Mouse (Mus musculus): Measurements from ENCODE around the gene Glrb. TPM values are rescaled to one million over a fixed set of nuclear protein-coding genes. Genes with fewer than 3 reads are reported as not detected.
A peak's percentile ranks its signal among the peaks of the same experiment; 100 is the strongest.

Glrb gene
- polyA plus RNA-seq, 1 experiment from 2014 or later = 14.7 TPM

DNA sequence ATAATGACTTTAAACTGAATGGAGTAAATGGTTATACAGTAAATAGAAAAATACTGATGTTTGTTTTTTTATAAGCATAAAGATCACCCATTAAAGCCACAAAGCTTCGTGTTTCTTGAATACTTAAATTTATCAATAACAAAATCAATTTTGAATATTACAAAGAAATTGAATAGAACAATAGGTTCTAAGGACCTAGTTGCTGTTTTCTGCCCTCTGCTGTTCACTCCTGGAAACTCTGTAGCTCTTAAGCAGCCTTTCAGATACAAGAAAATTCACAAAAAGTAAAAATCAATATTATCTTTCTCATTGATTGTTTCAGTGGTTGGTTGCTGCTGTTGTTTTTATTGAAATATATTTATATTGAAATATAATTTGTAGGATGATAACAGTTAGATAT is 108.1 kb downstream of the Glrb start:
- no peak overlapping the region for H3K4me3 ChIP-seq (ENCODE audit: low read depth, low read length)
- no peaks in the 10 kb centered on the region for H3K36me3 ChIP-seq (ENCODE audit: control insufficient read depth, insufficient read depth, low read length)
- peak; percentile 48 for DNase-seq (ENCODE audit: low spot score)
- ATAC-seq (ENCODE audit: low FRiP score) = no peak
- H3K27ac ChIP-seq (ENCODE audit: low read depth, low read length) = no peak overlapping the region
- H3K9me3 ChIP-seq (ENCODE audit: control insufficient read depth, low read length) = no peaks in the 10 kb centered on the region
- H3K4me1 ChIP-seq (replicated peaks; ENCODE audit: control insufficient read depth, insufficient read depth, low read length) = no peaks in the 10 kb centered on the region
- 12% methylated on average over 1 of the region's 1 CpGs for WGBS
- H3K27me3 ChIP-seq (ENCODE audit: control insufficient read depth, insufficient read depth, low read length) = no peaks in the 10 kb centered on the region
- H3K9ac ChIP-seq (ENCODE audit: low read depth, low read length) = no peak overlapping the region
- H3K4me2 ChIP-seq (replicated peaks; ENCODE audit: low read depth, low read length) = no peak overlapping the region

DNA sequence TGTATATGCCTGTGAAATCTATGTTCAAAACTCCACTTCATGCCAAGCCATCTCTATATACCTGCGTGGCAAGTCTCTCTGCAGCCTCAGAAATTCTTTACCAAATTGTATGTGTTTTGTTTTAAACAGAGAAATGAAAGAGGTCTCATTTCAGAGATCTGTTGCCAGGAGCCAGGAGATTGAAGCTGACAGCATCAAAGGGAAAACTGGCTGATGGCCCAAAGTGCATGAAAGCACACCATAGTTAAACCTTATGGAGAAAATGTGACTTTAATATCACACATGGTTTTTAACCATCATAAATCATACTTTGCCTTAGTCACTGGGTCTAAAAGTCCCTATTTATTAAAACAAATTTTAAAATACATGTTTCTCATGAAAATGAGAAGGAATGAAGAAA is 109.6 kb downstream of the Glrb start:
- no peak for ATAC-seq (ENCODE audit: low FRiP score)

DNA sequence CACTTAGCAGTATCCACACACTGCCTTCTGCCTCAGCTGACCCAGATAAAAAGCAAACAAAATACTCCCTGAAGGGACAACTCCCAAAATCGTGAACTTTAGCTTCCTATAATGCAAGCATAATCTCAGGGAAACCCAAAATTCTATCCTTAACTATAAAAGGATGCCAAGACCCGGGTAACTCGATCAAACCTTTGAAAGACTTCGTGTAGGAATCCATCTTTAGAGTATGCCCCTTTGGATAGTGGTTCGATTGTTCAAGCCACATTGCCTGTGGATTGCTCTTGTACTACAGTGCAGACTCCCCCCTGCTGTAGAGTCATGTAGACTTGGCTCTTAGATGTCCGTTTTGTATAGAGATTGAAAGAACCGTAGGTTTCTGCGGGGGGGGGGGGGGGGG is 110.2 kb downstream of the Glrb start:
- WGBS = 57% methylated on average over 8 of the region's 8 CpGs
- Histone ChIP-seq H3K4me3 (ENCODE audit: low read depth, low read length) (peak overlapping the region; percentile 50; the same call in 1 of the 2 replicates), H3K27ac (ENCODE audit: low read depth, low read length) (no peak overlapping the region), H3K27me3 (ENCODE audit: control insufficient read depth, insufficient read depth, low read length) (no peaks in the 10 kb centered on the region), H3K36me3 (ENCODE audit: control insufficient read depth, insufficient read depth, low read length) (no peaks in the 10 kb centered on the region), H3K4me2 (replicated peaks; ENCODE audit: low read depth, low read length) (peak overlapping the region; percentile 83), H3K9ac (ENCODE audit: low read depth, low read length) (peak overlapping the region; percentile 73), H3K4me1 (replicated peaks; ENCODE audit: control insufficient read depth, insufficient read depth, low read length) (no peaks in the 10 kb centered on the region), H3K9me3 (ENCODE audit: control insufficient read depth, low read length) (no peaks in the 10 kb centered on the region)
- ATAC-seq (ENCODE audit: low FRiP score) (no peak; the same call in 1 of the 2 replicates), DNase-seq (ENCODE audit: low spot score) (no peak)

More for the DNA sequence above, 109.6 kb downstream of the Glrb start:
- no peaks in the 10 kb centered on the region for H3K36me3 ChIP-seq (ENCODE audit: control insufficient read depth, insufficient read depth, low read length)
- no peaks in the 10 kb centered on the region for H3K4me1 ChIP-seq (replicated peaks; ENCODE audit: control insufficient read depth, insufficient read depth, low read length)
- no peaks in the 10 kb centered on the region for H3K27me3 ChIP-seq (ENCODE audit: control insufficient read depth, insufficient read depth, low read length)
- H3K27ac ChIP-seq (ENCODE audit: low read depth, low read length) = no peak overlapping the region
- no peak for DNase-seq (ENCODE audit: low spot score)
- no peak overlapping the region for H3K4me3 ChIP-seq (ENCODE audit: low read depth, low read length)
- H3K4me2 ChIP-seq (replicated peaks; ENCODE audit: low read depth, low read length) = no peak overlapping the region
- no peaks in the 10 kb centered on the region for H3K9me3 ChIP-seq (ENCODE audit: control insufficient read depth, low read length)
- no peak overlapping the region for H3K9ac ChIP-seq (ENCODE audit: low read depth, low read length)
- 81% methylated on average over 1 of the region's 1 CpGs for WGBS

GRCm38 (mm10) chr3:80802596-80803081 is 110.8 kb downstream of the Glrb start, which contains the start of gene Gria2:
TSS of gene Gria2 (minus strand) at chr3:80802835.
- Histone ChIP-seq H3K27me3 (ENCODE audit: control insufficient read depth, insufficient read depth, low read length) (no peaks in the 10 kb centered on the region), H3K9me3 (ENCODE audit: control insufficient read depth, low read length) (no peaks in the 10 kb centered on the region), H3K4me1 (replicated peaks; ENCODE audit: control insufficient read depth, insufficient read depth, low read length) (no peaks in the 10 kb centered on the region), H3K4me2 (replicated peaks; ENCODE audit: low read depth, low read length) (peak within 1 kb of the TSS; percentile 83), H3K27ac (ENCODE audit: low read depth, low read length) (peak within 1 kb of the TSS; percentile 71), H3K9ac (ENCODE audit: low read depth, low read length) (peak within 1 kb of the TSS; percentile 73), H3K4me3 (ENCODE audit: low read depth, low read length) (peak within 1 kb of the TSS; percentile 50), H3K36me3 (ENCODE audit: control insufficient read depth, insufficient read depth, low read length) (no peaks in the 10 kb centered on the region)
- WGBS = under 1% methylated on average over 34 of the region's 35 CpGs
- ATAC-seq (ENCODE audit: low FRiP score) = peak; percentile 90
- peak; percentile 83 for DNase-seq (ENCODE audit: low spot score)

DNA sequence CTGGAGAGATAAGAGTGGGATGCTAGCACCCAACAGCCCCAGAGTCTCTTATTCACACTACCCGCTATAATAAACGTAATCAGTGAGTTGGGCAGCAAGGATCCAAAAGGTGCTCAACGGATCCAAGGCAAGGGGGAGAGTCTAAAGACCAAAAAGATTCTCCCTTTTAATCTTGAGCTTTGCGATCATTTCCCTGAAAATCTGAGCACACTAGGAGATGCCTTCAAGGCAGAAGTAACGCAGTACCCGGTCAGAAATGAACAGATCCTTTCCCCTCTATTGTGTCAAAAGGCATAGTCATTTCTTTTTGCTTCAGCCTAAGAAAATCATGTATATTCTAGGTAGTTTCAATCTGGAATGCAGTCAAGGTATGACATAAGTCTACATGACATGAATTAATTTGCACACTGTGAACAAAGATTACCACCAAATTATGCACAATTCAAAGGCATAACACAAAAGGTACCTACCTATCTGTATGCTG is 111.6 kb downstream of the Glrb start:
- DNase-seq (ENCODE audit: low spot score) = peak; percentile 36
- Histone ChIP-seq H3K27ac (ENCODE audit: low read depth, low read length) (peak overlapping the region; percentile 71; the same call in 1 of the 2 replicates), H3K27me3 (ENCODE audit: control insufficient read depth, insufficient read depth, low read length) (no peaks in the 10 kb centered on the region), H3K4me3 (ENCODE audit: low read depth, low read length) (peak overlapping the region; percentile 50), H3K9me3 (ENCODE audit: control insufficient read depth, low read length) (no peaks in the 10 kb centered on the region), H3K9ac (ENCODE audit: low read depth, low read length) (peak overlapping the region; percentile 73), H3K4me2 (replicated peaks; ENCODE audit: low read depth, low read length) (peak overlapping the region; percentile 83), H3K36me3 (ENCODE audit: control insufficient read depth, insufficient read depth, low read length) (no peaks in the 10 kb centered on the region), H3K4me1 (replicated peaks; ENCODE audit: control insufficient read depth, insufficient read depth, low read length) (no peaks in the 10 kb centered on the region)
- 0 out of 2 replicates have a peak, but pooled peaks have one; percentile 1 for ATAC-seq (ENCODE audit: low FRiP score)
- 15% methylated on average over 6 of the region's 6 CpGs for WGBS

GRCm38 (mm10) chr3:80800995-80801826 is 112.2 kb downstream of the Glrb start:
- no peaks in the 10 kb centered on the region for H3K9me3 ChIP-seq (ENCODE audit: control insufficient read depth, low read length)
- H3K36me3 ChIP-seq (ENCODE audit: control insufficient read depth, insufficient read depth, low read length) = no peaks in the 10 kb centered on the region
- 7% methylated on average over 33 of the region's 33 CpGs for WGBS
- peak overlapping the region; percentile 83 for H3K4me2 ChIP-seq (replicated peaks; ENCODE audit: low read depth, low read length)
- no peak for DNase-seq (ENCODE audit: low spot score)
- H3K27ac ChIP-seq (ENCODE audit: low read depth, low read length) = peak overlapping the region; percentile 68
- peak overlapping the region; percentile 50 for H3K4me3 ChIP-seq (ENCODE audit: low read depth, low read length)
- peak; percentile 70 for ATAC-seq (ENCODE audit: low FRiP score)
- no peaks in the 10 kb centered on the region for H3K4me1 ChIP-seq (replicated peaks; ENCODE audit: control insufficient read depth, insufficient read depth, low read length)
- H3K27me3 ChIP-seq (ENCODE audit: control insufficient read depth, insufficient read depth, low read length) = no peaks in the 10 kb centered on the region
- H3K9ac ChIP-seq (ENCODE audit: low read depth, low read length) = peak overlapping the region; percentile 73

GRCm38 (mm10) chr3:80800299-80800994 is 113.0 kb downstream of the Glrb start:
- Histone ChIP-seq H3K4me2 (replicated peaks; ENCODE audit: low read depth, low read length) (peak overlapping the region; percentile 83), H3K27ac (ENCODE audit: low read depth, low read length) (peak overlapping the region; percentile 68), H3K4me1 (replicated peaks; ENCODE audit: control insufficient read depth, insufficient read depth, low read length) (no peaks in the 10 kb centered on the region), H3K9me3 (ENCODE audit: control insufficient read depth, low read length) (no peaks in the 10 kb centered on the region), H3K4me3 (ENCODE audit: low read depth, low read length) (peak overlapping the region; percentile 50), H3K36me3 (ENCODE audit: control insufficient read depth, insufficient read depth, low read length) (no peaks in the 10 kb centered on the region), H3K9ac (ENCODE audit: low read depth, low read length) (peak overlapping the region; percentile 73), H3K27me3 (ENCODE audit: control insufficient read depth, insufficient read depth, low read length) (no peaks in the 10 kb centered on the region)
- DNase-seq (ENCODE audit: low spot score) = peak; percentile 69
- WGBS = 3% methylated on average over 29 of the region's 29 CpGs
- ATAC-seq (ENCODE audit: low FRiP score) = peak; percentile 41

- no peaks in the 10 kb centered on the region for H3K4me1 ChIP-seq (replicated peaks; ENCODE audit: control insufficient read depth, insufficient read depth, low read length)
- no peak overlapping the region for H3K4me3 ChIP-seq (ENCODE audit: low read depth, low read length)
- DNase-seq (ENCODE audit: low spot score) = no peak
- no peaks in the 10 kb centered on the region for H3K36me3 ChIP-seq (ENCODE audit: control insufficient read depth, insufficient read depth, low read length)
- H3K9ac ChIP-seq (ENCODE audit: low read depth, low read length) = no peak overlapping the region
- no peak overlapping the region for H3K27ac ChIP-seq (ENCODE audit: low read depth, low read length)
- H3K9me3 ChIP-seq (ENCODE audit: control insufficient read depth, low read length) = no peaks in the 10 kb centered on the region
- no peak for ATAC-seq (ENCODE audit: low FRiP score)
- H3K27me3 ChIP-seq (ENCODE audit: control insufficient read depth, insufficient read depth, low read length) = no peaks in the 10 kb centered on the region
- 72% methylated on average over 1 of the region's 1 CpGs for WGBS
- H3K4me2 ChIP-seq (replicated peaks; ENCODE audit: low read depth, low read length) = no peak overlapping the region
These were observed 115.5 kb downstream of the Glrb start for GRCm38 (mm10) chr3:80797935-80798334.

All from hindbrain, embryonic 11.5 days (tissue).